Mouse (Mus musculus): Measurements from ENCODE around the gene Ngef. TPM values are rescaled to one million over a fixed set of nuclear protein-coding genes. Genes with fewer than 3 reads are reported as not detected.

The Ngef gene
- polyA plus RNA-seq, 1 experiment, result not detected

DNA sequence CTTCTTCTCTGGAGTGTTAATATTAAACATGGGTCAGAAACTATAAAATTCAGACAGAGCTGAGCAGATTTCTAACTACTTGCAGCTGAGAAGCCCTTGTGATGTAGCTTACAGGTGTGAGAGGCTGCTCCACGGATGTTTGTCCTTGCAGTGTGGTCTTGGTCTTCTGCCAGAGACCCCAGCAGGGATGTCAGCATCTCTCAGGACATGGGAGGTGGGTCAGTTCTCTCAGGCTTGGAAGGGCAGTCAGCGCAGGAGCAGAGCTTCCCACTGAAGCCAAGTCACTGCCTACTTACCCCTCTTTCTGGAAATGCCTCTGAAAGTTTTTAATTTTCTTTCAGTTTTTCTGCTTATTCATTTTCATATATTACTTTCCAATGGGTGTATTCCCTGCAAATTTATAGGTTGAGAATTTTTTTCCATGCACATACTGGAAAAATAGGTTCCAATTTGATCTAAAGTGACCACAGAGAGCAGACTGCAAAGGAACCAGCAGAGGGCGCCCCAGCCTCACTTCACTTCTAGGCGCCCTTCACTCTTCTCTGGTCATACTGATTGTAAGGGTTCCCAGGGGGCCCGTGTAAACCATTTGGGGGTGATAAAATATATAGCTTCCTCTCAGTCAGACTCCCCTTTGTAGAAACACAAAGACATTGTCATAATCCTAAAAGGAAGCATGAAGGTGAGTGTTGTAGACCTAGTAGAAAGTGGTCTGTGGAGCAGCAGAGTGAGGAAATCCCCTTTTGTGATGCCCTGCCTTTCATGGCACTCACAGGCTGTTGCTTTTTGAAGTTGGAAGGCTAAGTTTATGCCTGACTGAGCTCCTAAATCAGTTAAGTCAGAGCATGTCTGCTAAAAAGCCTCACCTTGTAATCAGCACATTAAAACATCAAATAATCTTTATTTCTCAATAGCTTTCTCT is 126.2 kb downstream of the Ngef start:
- Histone ChIP-seq H3K36me3 (ENCODE audit: control insufficient read depth) (peaks cover 84% of the 10 kb centered on the region), H3K27me3 (ENCODE audit: control insufficient read depth) (no peaks in the 10 kb centered on the region), H3K9me3 (ENCODE audit: control insufficient read depth, low read length) (no peaks in the 10 kb centered on the region), H3K4me1 (ENCODE audit: control insufficient read depth) (no peaks in the 10 kb centered on the region), H3K4me3 (replicated peaks) (no peak overlapping the region)
- no peak for TF ChIP-seq TAL1 (IDR thresholded peaks at IDR 0.05; ENCODE audit: low read length)
- TF ChIP-seq GATA1 (IDR thresholded peaks at IDR 0.05; ENCODE audit: low read length), result no peak

GRCm38 (mm10) chr1:87436583-87436982 is 137.1 kb downstream of the Ngef start:
- H3K4me3 ChIP-seq (replicated peaks), result no peak overlapping the region
- H3K9me3 ChIP-seq (ENCODE audit: control insufficient read depth, low read length), result no peaks in the 10 kb centered on the region
- H3K4me1 ChIP-seq (ENCODE audit: control insufficient read depth), result no peaks in the 10 kb centered on the region
- peaks cover 89% of the 10 kb centered on the region for H3K36me3 ChIP-seq (ENCODE audit: control insufficient read depth)
- H3K27me3 ChIP-seq (ENCODE audit: control insufficient read depth), result no peaks in the 10 kb centered on the region
- no peak for TF ChIP-seq GATA1 (IDR thresholded peaks at IDR 0.05; ENCODE audit: low read length)
- no peak for TF ChIP-seq TAL1 (IDR thresholded peaks at IDR 0.05; ENCODE audit: low read length)

DNA sequence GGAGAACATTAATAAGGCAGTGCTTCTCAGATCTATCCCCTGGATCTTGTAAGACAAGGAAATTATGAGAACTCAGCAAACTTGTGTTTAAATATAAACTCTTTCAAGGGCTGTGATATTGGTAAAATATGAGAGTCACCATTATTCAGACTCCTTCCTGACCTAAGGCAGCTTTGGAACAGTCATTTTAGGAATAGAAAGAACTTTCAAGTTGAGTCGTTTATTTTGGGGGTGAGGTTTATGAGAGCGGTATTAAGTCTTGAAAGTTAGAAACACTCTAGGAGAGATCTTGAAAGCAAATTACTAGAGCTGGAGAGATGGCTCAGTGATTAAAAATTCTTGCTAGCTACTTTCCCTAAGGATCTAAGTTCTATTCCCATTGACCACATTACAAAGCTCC is 138.5 kb downstream of the Ngef start:
- no peaks in the 10 kb centered on the region for H3K9me3 ChIP-seq (ENCODE audit: control insufficient read depth, low read length)

More for the DNA sequence above, 138.5 kb downstream of the Ngef start:
- H3K36me3 ChIP-seq (ENCODE audit: control insufficient read depth), result peaks cover 88% of the 10 kb centered on the region
- TF ChIP-seq TAL1 (IDR thresholded peaks at IDR 0.05; ENCODE audit: low read length) (no peak), GATA1 (IDR thresholded peaks at IDR 0.05; ENCODE audit: low read length) (no peak)
- H3K4me1 ChIP-seq (ENCODE audit: control insufficient read depth), result no peaks in the 10 kb centered on the region
- no peaks in the 10 kb centered on the region for H3K27me3 ChIP-seq (ENCODE audit: control insufficient read depth)
- H3K4me3 ChIP-seq (replicated peaks), result no peak overlapping the region

Other genes starting within 250 kb of the Ngef start
- gene Gigyf2, start 246.9 kb downstream of the Ngef start, polyA plus RNA-seq (2012), result 1.3 and 1.5 TPM in 2 replicates
- gene Kcnj13, start 179.1 kb downstream of the Ngef start, polyA plus RNA-seq (2012), result not detected in 2 replicates
- not detected in 2 replicates for gene Snorc, start 103.6 kb downstream of the Ngef start, polyA plus RNA-seq (2012)
- gene Neu2, start 64.0 kb downstream of the Ngef start, polyA plus RNA-seq (2012), result not detected in 2 replicates
- gene Inpp5d, start 46.4 kb upstream of the Ngef start, polyA plus RNA-seq (2012), result 1.7 TPM in 2 replicates
- gene Atg16l1, start 182.0 kb upstream of the Ngef start, polyA plus RNA-seq (2012), result 0.36 and 0.66 TPM in 2 replicates
- gene Sag, start 229.8 kb upstream of the Ngef start, polyA plus RNA-seq (2012), result not detected in 2 replicates

All from erythroblast, embryonic 14.5 days (primary cell).